Mouse (Mus musculus) heart, embryonic 13.5 days (tissue): ENCODE data around the gene Gse1. TPM values are rescaled to one million over a fixed set of nuclear protein-coding genes. Genes with fewer than 3 reads are reported as not detected.

Source experiments
- ATAC-seq: fragments of 200-750 bp; cut with Nextera tagmentation; 2 replicates; pipeline ENCODE4 v1.8.0; 2017; ENCODE audit warnings: moderate TSS enrichment; ENCODE audit not compliant: insufficient number of reproducible peaks, low FRiP score, low TSS enrichment; ENCODE audit errors: extremely low read depth
- H3K27ac ChIP-seq: fragments of 300-500 bp; sonication (generic); replicated peaks from 2 replicates; pipeline ENCODE4 v1.5.1; 2015; ENCODE audit warnings: moderate library complexity, mild to moderate bottlenecking, inconsistent platforms
- H3K27me3 ChIP-seq: fragments of 300-500 bp; sonication (generic); replicated peaks from 2 replicates; pipeline ENCODE4 v1.6.1; 2015; ENCODE audit warnings: mild to moderate bottlenecking, inconsistent platforms
- H3K36me3 ChIP-seq: fragments of 300-500 bp; sonication (generic); 2 replicates; pipeline ENCODE4 v1.6.1; 2015; ENCODE audit warnings: mild to moderate bottlenecking, inconsistent platforms
- H3K4me1 ChIP-seq: fragments of 300-500 bp; sonication (generic); 2 replicates; pipeline ENCODE4 v1.6.1; 2015; ENCODE audit warnings: inconsistent platforms
- H3K4me2 ChIP-seq: fragments of 300-500 bp; sonication (generic); 2 replicates; pipeline ENCODE4 v1.6.1; 2015; ENCODE audit warnings: inconsistent platforms, mild to moderate bottlenecking, moderate library complexity
- H3K4me3 ChIP-seq: fragments of 300-500 bp; sonication (generic); 2 replicates; pipeline ENCODE4 v1.5.1; 2015; ENCODE audit warnings: moderate library complexity, mild to moderate bottlenecking, inconsistent platforms
- H3K9ac ChIP-seq: fragments of 300-500 bp; sonication (generic); 2 replicates; pipeline ENCODE4 v1.6.1; 2015; ENCODE audit warnings: inconsistent platforms, mild to moderate bottlenecking, moderate library complexity
- H3K9me3 ChIP-seq: fragments of 300-500 bp; sonication (generic); 2 replicates; pipeline ENCODE4 v1.6.1; 2016; ENCODE audit warnings: inconsistent platforms
- WGBS: fragments of 180-500 bp; shearing (Covaris S2); methylation state at CpG from one replicate; pipeline ENCODE4 v1.1.7; 2015; ENCODE audit warnings: mixed read lengths; 5-methylcytosine and 5-hydroxymethylcytosine counted together
- polyA plus RNA-seq: library from polyadenylated mRNA; unstranded; fragments of >200 nt; fragmentation: Nextera tagmentation; extraction: Ambion mirVana; gene quantifications from 2 replicates; pipeline ENCODE4 v1.2.1, GENCODE M21; 2015

Gene Gse1
- polyA plus RNA-seq, 1 experiment from 2014 or later, result 8.5 TPM

DNA sequence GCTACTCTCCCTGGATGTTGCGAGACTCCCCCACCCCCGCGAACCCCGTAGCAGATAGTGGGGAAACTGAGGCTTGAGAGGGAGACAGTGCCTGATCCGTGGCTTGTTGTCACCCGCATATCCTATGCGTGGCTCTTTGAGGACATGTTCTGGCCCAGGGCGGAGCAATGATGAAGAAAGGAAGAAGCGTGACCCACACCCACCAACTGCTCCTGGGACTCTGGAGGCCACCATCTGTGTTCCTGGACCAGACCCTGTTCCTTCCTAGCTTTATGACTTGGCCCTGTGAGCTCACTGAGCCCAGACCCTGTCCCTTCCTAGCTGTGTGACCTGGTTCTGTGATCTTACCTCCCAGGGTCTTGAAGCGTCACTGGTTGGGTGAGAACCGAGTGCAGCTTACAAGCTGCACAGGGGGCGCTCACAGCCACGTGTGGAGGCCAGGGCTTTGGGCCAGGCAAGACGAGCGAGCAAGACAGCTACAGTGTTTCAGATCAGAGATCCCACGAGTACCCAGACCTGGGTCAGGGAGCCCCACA is 48.7 kb downstream of the Gse1 start:
- H3K4me3 ChIP-seq, result peak overlapping the region; percentile 53
- WGBS, result 12% methylated on average over 16 of the region's 16 CpGs
- peak overlapping the region; percentile 94 for H3K27ac ChIP-seq
- H3K4me1 ChIP-seq, result peaks cover 65% of the 10 kb centered on the region
- ATAC-seq, result 0 out of 2 replicates have a peak, but pooled peaks have one; percentile 11
- no peaks in the 10 kb centered on the region for H3K36me3 ChIP-seq
- no peaks in the 10 kb centered on the region; the same call in 1 of the 2 replicates for H3K27me3 ChIP-seq
- peak overlapping the region; percentile 82 for H3K4me2 ChIP-seq
- H3K9me3 ChIP-seq, result no peaks in the 10 kb centered on the region
- peak overlapping the region; percentile 80 for H3K9ac ChIP-seq

DNA sequence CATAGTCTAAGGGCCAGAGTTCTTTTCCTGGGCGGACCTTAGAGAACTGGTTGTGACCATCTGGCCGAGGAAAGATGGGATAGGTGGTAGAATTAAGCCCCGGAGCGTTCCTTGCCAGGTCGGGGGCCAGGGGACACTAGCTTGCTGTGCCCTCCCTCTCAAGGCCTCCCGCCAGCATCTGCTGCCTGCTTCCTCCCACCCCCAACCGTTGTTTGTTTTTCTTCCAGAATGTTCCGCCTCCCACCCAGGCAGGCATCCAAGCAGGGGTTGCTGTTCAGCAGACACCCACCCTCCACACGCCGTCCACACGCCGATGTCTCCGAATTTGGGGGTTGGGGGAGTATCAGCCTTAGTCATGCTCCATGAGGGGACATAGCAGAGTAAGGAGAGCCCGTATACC is 49.8 kb downstream of the Gse1 start:
- Histone ChIP-seq H3K36me3 (no peaks in the 10 kb centered on the region), H3K4me3 (no peak overlapping the region), H3K9me3 (no peaks in the 10 kb centered on the region), H3K4me1 (peaks cover 74% of the 10 kb centered on the region), H3K4me2 (no peak overlapping the region), H3K27ac (peak overlapping the region; percentile 94), H3K9ac (0 out of 2 replicates have a peak overlapping the region, but pooled peaks have one; percentile 80), H3K27me3 (no peaks in the 10 kb centered on the region; the same call in 1 of the 2 replicates)
- 56% methylated on average over 14 of the region's 14 CpGs for WGBS
- no peak for ATAC-seq

DNA sequence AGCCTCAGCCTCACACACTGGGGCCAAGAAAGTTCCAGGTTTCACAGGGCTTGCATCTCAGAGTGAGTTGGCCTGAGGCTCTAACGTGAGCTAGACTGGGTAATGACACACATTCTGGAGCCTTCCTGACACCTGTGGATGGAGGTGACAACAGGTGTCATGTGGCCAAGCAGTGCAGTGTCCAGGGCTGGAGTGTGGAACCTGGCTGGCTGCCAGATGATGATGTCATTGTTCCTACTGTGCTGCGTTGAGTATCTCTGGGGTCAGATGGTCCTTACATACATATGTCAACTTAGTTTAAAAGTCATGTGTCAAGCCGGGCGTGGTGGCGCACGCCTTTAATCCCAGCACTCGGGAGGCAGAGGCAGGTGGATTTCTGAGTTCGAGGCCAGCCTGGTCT is 51.2 kb downstream of the Gse1 start:
- Histone ChIP-seq H3K4me3 (no peak overlapping the region), H3K9me3 (no peaks in the 10 kb centered on the region), H3K36me3 (no peaks in the 10 kb centered on the region), H3K27ac (0 out of 2 replicates have a peak overlapping the region, but pooled peaks have one; percentile 3), H3K9ac (no peak overlapping the region; the same call in 1 of the 2 replicates), H3K4me2 (no peak overlapping the region), H3K4me1 (peaks cover 88% of the 10 kb centered on the region), H3K27me3 (peaks cover 4% of the 10 kb centered on the region; the same call in 1 of the 2 replicates)
- ATAC-seq, result no peak
- WGBS, result 72% methylated on average over 8 of the region's 8 CpGs

GRCm38 (mm10) chr8:120281487-120281886 is 53.2 kb downstream of the Gse1 start:
- Histone ChIP-seq H3K27me3 (peaks cover 4% of the 10 kb centered on the region; the same call in 1 of the 2 replicates), H3K4me3 (no peak overlapping the region), H3K9me3 (no peaks in the 10 kb centered on the region), H3K27ac (no peak overlapping the region; the same call in 1 of the 2 replicates), H3K9ac (no peak overlapping the region), H3K4me1 (peaks cover 92% of the 10 kb centered on the region), H3K4me2 (no peak overlapping the region), H3K36me3 (no peaks in the 10 kb centered on the region)
- ATAC-seq, result no peak
- WGBS, result 19% methylated on average over 4 of the region's 4 CpGs

- Histone ChIP-seq H3K9me3 (no peaks in the 10 kb centered on the region), H3K9ac (peak overlapping the region; percentile 65), H3K36me3 (no peaks in the 10 kb centered on the region), H3K4me1 (peaks cover 82% of the 10 kb centered on the region), H3K27ac (peak overlapping the region; percentile 75), H3K27me3 (peaks cover 4% of the 10 kb centered on the region; the same call in 1 of the 2 replicates), H3K4me3 (no peak overlapping the region), H3K4me2 (no peak overlapping the region)
- WGBS, result 50% methylated on average over 5 of the region's 5 CpGs
- 0 out of 2 replicates have a peak, but pooled peaks have one; percentile 6 for ATAC-seq
These were observed 54.2 kb downstream of the Gse1 start for GRCm38 (mm10) chr8:120282465-120282864.

DNA sequence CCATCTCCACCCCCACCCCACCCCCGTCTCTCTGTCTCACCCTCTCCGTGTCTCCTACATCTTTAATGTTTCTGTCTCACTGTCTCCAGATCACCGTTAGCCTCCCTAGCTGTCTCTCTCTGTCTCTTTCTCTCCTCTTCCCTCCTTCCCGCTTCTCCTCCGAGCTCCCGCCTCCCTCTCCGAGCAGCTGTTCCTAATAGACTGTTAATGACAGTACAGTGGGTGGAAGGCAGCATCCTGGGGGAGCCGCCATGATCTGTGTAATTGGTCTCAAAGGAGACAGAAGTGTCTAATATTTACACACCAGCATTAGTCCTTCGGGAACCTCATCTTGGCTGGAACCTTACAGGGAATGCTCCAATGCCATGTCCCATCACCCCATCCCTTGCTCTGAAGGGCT is 56.0 kb downstream of the Gse1 start:
- peaks cover 81% of the 10 kb centered on the region for H3K4me1 ChIP-seq

DNA sequence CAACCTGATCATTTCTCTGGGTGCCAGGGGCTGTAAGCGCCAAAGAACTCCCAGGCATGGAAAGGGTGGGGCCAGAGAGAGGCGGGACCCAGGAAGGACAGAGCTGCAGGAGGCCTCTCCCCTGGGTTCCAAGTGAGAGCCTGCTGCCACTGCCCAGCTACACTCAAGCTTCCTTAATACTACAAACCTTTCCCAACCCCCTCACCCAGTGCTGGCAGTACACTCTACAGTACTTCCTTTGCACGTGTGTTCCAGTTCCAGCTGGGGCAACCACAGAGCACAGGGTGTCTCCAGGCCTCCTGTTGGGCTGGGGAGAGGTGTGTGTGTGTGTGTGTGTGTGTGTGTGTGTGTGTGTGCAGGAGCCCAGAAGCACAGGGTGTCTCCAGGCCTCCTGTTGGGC is 56.8 kb downstream of the Gse1 start:
- ATAC-seq, result no peak

More for the DNA sequence above, 56.0 kb downstream of the Gse1 start:
- no peak for ATAC-seq
- Histone ChIP-seq H3K4me3 (no peak overlapping the region), H3K4me2 (no peak overlapping the region; the same call in 1 of the 2 replicates), H3K36me3 (no peaks in the 10 kb centered on the region), H3K27me3 (peaks cover 4% of the 10 kb centered on the region; the same call in 1 of the 2 replicates), H3K9me3 (no peaks in the 10 kb centered on the region), H3K27ac (peak overlapping the region; percentile 56; the same call in 1 of the 2 replicates), H3K9ac (peak overlapping the region; percentile 24; the same call in 1 of the 2 replicates)
- 46% methylated on average over 9 of the region's 9 CpGs for WGBS

GRCm38 (mm10) chr8:120285878-120286277 is 57.6 kb downstream of the Gse1 start:
- WGBS, result 78% methylated on average over 9 of the region's 9 CpGs
- Histone ChIP-seq H3K27me3 (0 out of 2 replicates have a peak, but pooled peaks cover 4% of the 10 kb centered on the region), H3K9ac (no peak overlapping the region), H3K4me1 (peaks cover 87% of the 10 kb centered on the region), H3K4me3 (no peak overlapping the region), H3K27ac (no peak overlapping the region), H3K9me3 (no peaks in the 10 kb centered on the region), H3K36me3 (no peaks in the 10 kb centered on the region), H3K4me2 (no peak overlapping the region)
- ATAC-seq, result no peak

More for the DNA sequence above, 56.8 kb downstream of the Gse1 start:
- H3K27ac ChIP-seq, result peak overlapping the region; percentile 40; the same call in 1 of the 2 replicates
- H3K4me3 ChIP-seq, result no peak overlapping the region
- H3K36me3 ChIP-seq, result no peaks in the 10 kb centered on the region
- H3K4me2 ChIP-seq, result no peak overlapping the region
- 33% methylated on average over 3 of the region's 3 CpGs for whole genome bisulfite sequencing
- no peaks in the 10 kb centered on the region for H3K9me3 ChIP-seq
- peaks cover 86% of the 10 kb centered on the region for H3K4me1 ChIP-seq
- peak overlapping the region; percentile 24 for H3K9ac ChIP-seq
- H3K27me3 ChIP-seq, result peaks cover 4% of the 10 kb centered on the region; the same call in 1 of the 2 replicates

- Histone ChIP-seq H3K27me3 (0 out of 2 replicates have a peak, but pooled peaks cover 4% of the 10 kb centered on the region), H3K4me1 (peaks cover 90% of the 10 kb centered on the region), H3K27ac (peak overlapping the region; percentile 90), H3K9me3 (no peaks in the 10 kb centered on the region), H3K4me3 (no peak overlapping the region), H3K36me3 (no peaks in the 10 kb centered on the region), H3K4me2 (no peak overlapping the region; the same call in 1 of the 2 replicates), H3K9ac (peak overlapping the region; percentile 56; the same call in 1 of the 2 replicates)
- peak; percentile 15; the same call in 1 of the 2 replicates for ATAC-seq
- WGBS, result 38% methylated on average over 21 of the region's 21 CpGs
These were observed 60.1 kb downstream of the Gse1 start for GRCm38 (mm10) chr8:120288122-120288908.

DNA sequence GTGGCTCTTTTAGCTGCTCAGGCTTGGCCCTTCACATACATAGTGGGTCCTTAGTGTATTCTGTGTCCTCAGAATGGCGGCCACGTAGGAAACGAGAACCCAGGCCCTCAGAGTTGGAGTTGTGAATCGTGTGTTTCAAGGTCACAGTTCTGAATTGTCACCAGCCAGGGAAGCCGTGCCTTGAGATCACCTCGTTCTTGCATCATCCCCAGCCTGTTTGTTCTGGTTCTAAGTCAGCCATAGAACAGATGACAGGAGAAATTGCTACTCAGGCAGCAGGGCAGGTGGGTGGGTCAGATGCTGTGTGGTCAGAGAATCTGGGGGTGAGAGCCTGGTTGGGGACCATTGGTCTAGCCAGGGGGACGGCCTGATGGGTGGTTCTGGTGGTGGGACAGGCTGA is 60.9 kb downstream of the Gse1 start:
- Histone ChIP-seq H3K36me3 (no peaks in the 10 kb centered on the region), H3K4me3 (no peak overlapping the region), H3K9ac (0 out of 2 replicates have a peak overlapping the region, but pooled peaks have one; percentile 56), H3K27me3 (no peaks in the 10 kb centered on the region), H3K4me1 (peaks cover 90% of the 10 kb centered on the region), H3K9me3 (no peaks in the 10 kb centered on the region), H3K27ac (peak overlapping the region; percentile 90), H3K4me2 (peak overlapping the region; percentile 14; the same call in 1 of the 2 replicates)
- ATAC-seq, result no peak
- 67% methylated on average over 7 of the region's 7 CpGs for WGBS

DNA sequence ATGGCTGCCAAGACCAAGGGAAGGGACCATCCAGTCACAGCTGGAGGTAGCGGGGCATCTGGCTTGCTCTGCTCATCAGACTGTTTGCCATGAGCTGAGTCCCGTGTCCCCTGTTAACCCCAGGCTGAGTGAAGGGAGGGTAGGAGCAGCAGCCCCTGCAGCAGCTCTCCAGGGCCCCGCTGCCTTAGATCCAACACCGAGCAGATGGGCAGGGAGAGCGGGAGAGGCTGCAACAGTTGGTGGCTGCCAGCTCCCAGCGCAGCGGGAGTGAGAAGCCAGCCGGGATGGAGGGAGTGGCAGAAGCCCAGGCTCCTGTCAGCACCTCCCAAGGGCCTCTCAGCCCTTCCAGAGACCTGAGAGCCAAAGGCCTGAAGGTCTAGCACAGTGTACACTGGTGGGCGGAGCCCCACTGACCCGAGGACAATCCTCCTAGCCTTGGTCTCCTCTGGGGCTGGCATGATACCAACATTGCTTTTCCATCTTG is 61.5 kb downstream of the Gse1 start:
- no peaks in the 10 kb centered on the region for H3K36me3 ChIP-seq
- H3K9me3 ChIP-seq, result no peaks in the 10 kb centered on the region
- peak; percentile 20; the same call in 1 of the 2 replicates for ATAC-seq
- H3K27ac ChIP-seq, result peak overlapping the region; percentile 90
- no peaks in the 10 kb centered on the region for H3K27me3 ChIP-seq
- WGBS, result 18% methylated on average over 10 of the region's 10 CpGs
- no peak overlapping the region for H3K4me3 ChIP-seq
- H3K4me2 ChIP-seq, result peak overlapping the region; percentile 14; the same call in 1 of the 2 replicates
- 0 out of 2 replicates have a peak overlapping the region, but pooled peaks have one; percentile 56 for H3K9ac ChIP-seq
- H3K4me1 ChIP-seq, result peaks cover 90% of the 10 kb centered on the region
